Mouse (Mus musculus) limb, embryonic 15.5 days (tissue): ENCODE measurements around the gene Trappc4. TPM values are rescaled to one million over a fixed set of nuclear protein-coding genes. Genes with fewer than 3 reads are reported as not detected.
A peak's percentile ranks its signal among the peaks of the same experiment; 100 is the strongest.

Source experiments
- ATAC-seq: fragments of 200-750 bp; cut with Nextera tagmentation; 2 replicates; pipeline ENCODE4 v1.8.0; 2017; ENCODE audit warnings: low read depth, moderate TSS enrichment; ENCODE audit not compliant: insufficient number of reproducible peaks, low FRiP score, low TSS enrichment
- H3K27ac ChIP-seq: fragments of 300-500 bp; sonication (generic); 2 replicates; pipeline ENCODE4 v1.5.1; 2015; ENCODE audit warnings: moderate library complexity, mild to moderate bottlenecking, inconsistent platforms
- H3K27me3 ChIP-seq: fragments of 300-500 bp; sonication (generic); 2 replicates; pipeline ENCODE4 v1.6.1; 2015; ENCODE audit warnings: inconsistent platforms
- H3K36me3 ChIP-seq: fragments of 300-500 bp; sonication (generic); 2 replicates; pipeline ENCODE4 v1.6.1; 2015; ENCODE audit warnings: inconsistent platforms
- H3K4me1 ChIP-seq: fragments of 300-500 bp; sonication (generic); 2 replicates; pipeline ENCODE4 v1.6.1; 2015; ENCODE audit warnings: inconsistent platforms
- H3K4me2 ChIP-seq: fragments of 300-500 bp; sonication (generic); 2 replicates; pipeline ENCODE4 v1.6.1; 2015; ENCODE audit warnings: mild to moderate bottlenecking, inconsistent platforms
- H3K4me3 ChIP-seq: fragments of 300-500 bp; sonication (generic); 2 replicates; pipeline ENCODE4 v1.5.1; 2015; ENCODE audit warnings: mild to moderate bottlenecking, inconsistent platforms
- H3K9ac ChIP-seq: fragments of 300-500 bp; sonication (generic); 2 replicates; pipeline ENCODE4 v1.6.1; 2015; ENCODE audit warnings: inconsistent platforms
- H3K9me3 ChIP-seq: fragments of 300-500 bp; sonication (generic); 2 replicates; pipeline ENCODE4 v1.6.1; 2016; ENCODE audit warnings: inconsistent platforms
- WGBS: fragments of 180-500 bp; shearing (Covaris S2); methylation state at CpG from one replicate; pipeline ENCODE4 v1.1.7; 2015; 5-methylcytosine and 5-hydroxymethylcytosine counted together
- polyA plus RNA-seq: library from polyadenylated mRNA; unstranded; fragments of >200 nt; fragmentation: Nextera tagmentation; extraction: Ambion mirVana; gene quantifications from 2 replicates; pipeline ENCODE4 v1.2.1, GENCODE M21; 2015

The Trappc4 gene
- polyA plus RNA-seq, 1 experiment from 2014 or later = 140 TPM

- Histone ChIP-seq H3K27me3 (0 out of 2 replicates have a peak, but pooled peaks cover 3% of the 10 kb centered on the region), H3K9ac (no peak overlapping the region), H3K4me3 (no peak overlapping the region), H3K4me2 (no peak overlapping the region), H3K36me3 (peaks cover 56% of the 10 kb centered on the region), H3K4me1 (peaks cover 21% of the 10 kb centered on the region; the same call in 1 of the 2 replicates), H3K9me3 (no peaks in the 10 kb centered on the region), H3K27ac (no peak overlapping the region)
- ATAC-seq = no peak
- 89% methylated on average over 6 of the region's 6 CpGs for WGBS
Measured at GRCm38 (mm10) chr9:44399795-44400114, 7.6 kb downstream of the Trappc4 start.

DNA sequence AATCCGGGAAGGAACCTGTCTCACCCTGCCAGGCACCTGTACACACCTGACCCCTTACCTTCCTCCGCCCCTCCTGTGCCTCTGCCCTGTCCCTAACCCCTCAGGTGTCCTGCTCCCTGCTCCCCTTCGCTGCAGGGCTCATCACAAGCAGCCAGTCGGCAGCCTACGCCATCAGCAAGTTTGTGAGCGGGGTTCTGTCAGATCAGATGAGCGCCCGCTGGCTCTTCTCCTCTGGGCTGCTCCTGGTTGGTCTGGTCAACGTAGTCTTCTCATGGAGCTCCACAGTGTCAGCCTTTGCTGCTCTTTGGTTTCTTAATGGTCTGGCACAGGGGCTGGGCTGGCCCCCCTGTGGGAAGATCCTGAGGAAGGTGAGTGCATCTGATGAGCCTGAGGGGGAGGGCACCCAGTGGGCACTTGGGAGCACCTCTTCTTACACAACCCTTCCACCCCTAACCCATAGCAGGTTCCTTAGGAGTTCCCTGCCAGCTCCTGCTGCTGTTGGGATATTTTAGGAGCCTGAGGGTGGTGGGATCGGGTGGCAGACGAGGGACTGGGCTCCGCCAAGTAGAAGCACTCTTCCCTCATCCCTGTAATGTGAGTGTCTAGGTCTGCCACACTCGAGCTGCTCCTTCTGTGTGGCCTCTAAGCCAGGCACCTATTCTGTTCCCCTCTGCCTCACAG lies 8.1 kb downstream of the Trappc4 start:
- Histone ChIP-seq H3K4me3 (no peak overlapping the region), H3K36me3 (peaks cover 51% of the 10 kb centered on the region), H3K4me2 (no peak overlapping the region), H3K9ac (no peak overlapping the region), H3K27ac (no peak overlapping the region), H3K4me1 (peaks cover 21% of the 10 kb centered on the region; the same call in 1 of the 2 replicates), H3K27me3 (0 out of 2 replicates have a peak, but pooled peaks cover 3% of the 10 kb centered on the region), H3K9me3 (no peaks in the 10 kb centered on the region)
- 84% methylated on average over 13 of the region's 13 CpGs for WGBS
- no peak for ATAC-seq

GRCm38 (mm10) chr9:44398551-44398950 lies 8.8 kb downstream of the Trappc4 start:
- no peak for ATAC-seq
- Histone ChIP-seq H3K27ac (no peak overlapping the region), H3K4me1 (peaks cover 21% of the 10 kb centered on the region; the same call in 1 of the 2 replicates), H3K4me2 (no peak overlapping the region), H3K9me3 (no peaks in the 10 kb centered on the region), H3K36me3 (peaks cover 44% of the 10 kb centered on the region), H3K4me3 (no peak overlapping the region), H3K9ac (no peak overlapping the region), H3K27me3 (0 out of 2 replicates have a peak, but pooled peaks cover 3% of the 10 kb centered on the region)
- WGBS = 86% methylated on average over 9 of the region's 9 CpGs

DNA sequence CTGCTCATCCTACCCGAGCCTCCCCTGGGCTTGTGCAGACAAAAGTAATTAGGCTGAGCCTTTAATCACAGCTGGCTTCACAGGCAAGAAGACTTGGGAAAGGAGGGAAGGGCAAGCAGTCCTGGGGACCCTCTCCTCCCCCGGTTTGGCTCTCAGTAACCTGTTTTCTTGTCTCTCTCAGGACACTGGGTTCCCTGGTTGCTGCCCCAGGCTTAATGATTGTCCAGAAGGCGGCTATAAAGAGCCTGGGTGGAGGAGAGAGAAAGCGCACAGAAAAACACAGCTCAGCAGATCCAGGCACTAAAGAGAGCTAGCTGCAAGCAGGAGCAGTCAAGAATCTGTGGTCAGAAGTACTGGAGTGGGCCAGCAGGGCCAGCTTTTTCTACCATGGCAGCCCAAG lies 9.3 kb downstream of the Trappc4 start:
- no peak for ATAC-seq
- 15% methylated on average over 4 of the region's 4 CpGs for WGBS
- H3K4me1 ChIP-seq = peaks cover 21% of the 10 kb centered on the region; the same call in 1 of the 2 replicates
- H3K9ac ChIP-seq = no peak overlapping the region
- no peak overlapping the region for H3K4me3 ChIP-seq
- H3K36me3 ChIP-seq = peaks cover 40% of the 10 kb centered on the region
- H3K27me3 ChIP-seq = 0 out of 2 replicates have a peak, but pooled peaks cover 3% of the 10 kb centered on the region
- peak overlapping the region; percentile 94 for H3K4me2 ChIP-seq
- H3K9me3 ChIP-seq = no peaks in the 10 kb centered on the region
- H3K27ac ChIP-seq = no peak overlapping the region

GRCm38 (mm10) chr9:44396684-44397411 lies 10.6 kb downstream of the Trappc4 start, which contains the start of gene Slc37a4:
Slc37a4 (plus strand) TSS chr9:44396852.
- Histone ChIP-seq H3K9ac (peak within 1 kb of the TSS; percentile 75), H3K9me3 (no peaks in the 10 kb centered on the region), H3K4me2 (peak within 1 kb of the TSS; percentile 94), H3K4me3 (peak within 1 kb of the TSS; percentile 66), H3K27me3 (0 out of 2 replicates have a peak, but pooled peaks cover 3% of the 10 kb centered on the region), H3K36me3 (peaks cover 31% of the 10 kb centered on the region), H3K4me1 (peaks cover 21% of the 10 kb centered on the region; the same call in 1 of the 2 replicates), H3K27ac (peak within 1 kb of the TSS; percentile 81)
- ATAC-seq = peak; percentile 97
- WGBS = under 1% methylated on average over 43 of the region's 43 CpGs

DNA sequence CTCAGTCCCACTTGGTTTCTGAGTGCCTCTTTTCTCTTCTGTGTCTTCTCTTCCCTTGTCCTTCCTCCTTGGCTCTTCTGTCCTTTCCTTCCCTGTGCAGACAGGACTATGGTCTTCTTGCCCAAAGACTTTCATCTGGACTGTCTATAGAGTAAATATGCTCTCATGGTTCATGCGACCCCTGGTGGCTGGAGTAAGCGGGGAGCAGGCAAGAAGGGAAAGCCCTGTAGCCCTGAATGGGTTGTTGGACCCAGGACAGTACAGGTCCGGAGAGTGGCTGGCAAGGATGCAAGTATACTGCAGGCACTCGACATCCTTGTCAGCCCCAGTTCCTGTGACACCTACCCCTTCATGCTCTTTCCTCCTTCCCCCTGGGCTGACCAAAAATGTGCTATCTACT lies 15.9 kb downstream of the Trappc4 start:
- no peaks in the 10 kb centered on the region for H3K4me1 ChIP-seq
- no peak overlapping the region for H3K4me2 ChIP-seq
- H3K27ac ChIP-seq = no peak overlapping the region
- H3K4me3 ChIP-seq = no peak overlapping the region
- H3K9me3 ChIP-seq = no peaks in the 10 kb centered on the region
- H3K9ac ChIP-seq = no peak overlapping the region
- no peak for ATAC-seq
- WGBS = 44% methylated on average over 4 of the region's 4 CpGs
- no peaks in the 10 kb centered on the region for H3K27me3 ChIP-seq
- peaks cover 51% of the 10 kb centered on the region for H3K36me3 ChIP-seq

GRCm38 (mm10) chr9:44389273-44389672 lies 18.1 kb downstream of the Trappc4 start:
- Histone ChIP-seq H3K36me3 (peaks cover 73% of the 10 kb centered on the region), H3K4me2 (no peak overlapping the region), H3K4me1 (no peaks in the 10 kb centered on the region), H3K4me3 (no peak overlapping the region), H3K27me3 (no peaks in the 10 kb centered on the region), H3K27ac (no peak overlapping the region), H3K9ac (no peak overlapping the region), H3K9me3 (no peaks in the 10 kb centered on the region)
- no peak for ATAC-seq
- WGBS = 58% methylated on average over 8 of the region's 8 CpGs

DNA sequence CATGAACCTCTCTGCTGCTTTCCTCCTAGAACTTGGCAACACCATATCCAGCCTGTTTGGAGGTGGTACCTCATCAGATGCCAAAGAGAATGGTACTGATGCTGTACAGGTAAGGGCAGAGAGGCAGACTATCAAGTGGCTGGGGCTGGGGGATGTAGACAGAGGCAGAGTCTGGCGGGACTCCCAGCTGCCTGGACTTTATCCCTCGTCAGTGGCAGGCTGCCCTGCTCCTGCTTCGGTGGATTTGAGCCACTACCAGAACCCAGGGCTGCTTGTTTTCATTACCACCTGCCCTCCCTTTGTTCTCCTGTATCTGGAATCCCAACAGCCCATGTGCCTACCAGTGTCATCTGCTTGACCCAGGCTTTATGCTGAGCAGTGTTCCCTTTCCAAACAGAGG lies 20.2 kb downstream of the Trappc4 start:
- no peak overlapping the region for H3K9ac ChIP-seq
- peaks cover 90% of the 10 kb centered on the region for H3K36me3 ChIP-seq
- WGBS = 79% methylated on average over 3 of the region's 3 CpGs
- H3K27me3 ChIP-seq = no peaks in the 10 kb centered on the region
- H3K9me3 ChIP-seq = no peaks in the 10 kb centered on the region
- ATAC-seq = no peak
- H3K4me2 ChIP-seq = no peak overlapping the region
- H3K4me1 ChIP-seq = no peaks in the 10 kb centered on the region
- H3K4me3 ChIP-seq = no peak overlapping the region
- H3K27ac ChIP-seq = no peak overlapping the region

- H3K27ac ChIP-seq = no peak overlapping the region
- peaks cover 86% of the 10 kb centered on the region for H3K36me3 ChIP-seq
- no peak overlapping the region for H3K9ac ChIP-seq
- H3K27me3 ChIP-seq = no peaks in the 10 kb centered on the region
- H3K4me1 ChIP-seq = peaks cover 15% of the 10 kb centered on the region
- H3K4me2 ChIP-seq = no peak overlapping the region
- H3K4me3 ChIP-seq = no peak overlapping the region
- WGBS = 89% methylated on average over 13 of the region's 13 CpGs
- no peaks in the 10 kb centered on the region for H3K9me3 ChIP-seq
- no peak for ATAC-seq
Measured at GRCm38 (mm10) chr9:44384596-44384995, 22.8 kb downstream of the Trappc4 start.

DNA sequence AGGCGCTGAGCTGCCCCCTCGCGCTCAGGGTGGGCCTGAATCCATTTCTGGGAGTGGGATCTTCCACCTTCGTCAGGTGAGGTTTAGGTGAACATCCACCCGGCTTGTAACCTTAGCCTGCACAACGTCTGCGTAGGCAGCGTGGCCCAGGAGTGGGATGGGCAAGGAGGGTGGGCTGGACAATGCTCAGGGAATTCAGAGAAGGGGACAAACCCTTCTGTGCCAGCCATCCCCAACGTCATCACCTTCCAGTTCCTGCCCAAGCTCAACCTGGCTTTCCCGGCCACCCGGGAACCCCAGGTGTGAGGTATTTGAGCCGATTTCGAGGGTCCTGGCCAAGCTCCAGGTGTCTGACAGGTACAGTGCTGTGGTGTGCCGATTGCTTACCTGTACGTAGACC lies 27.5 kb downstream of the Trappc4 start:
- Histone ChIP-seq H3K27me3 (no peaks in the 10 kb centered on the region), H3K4me1 (peaks cover 15% of the 10 kb centered on the region), H3K27ac (peak overlapping the region; percentile 87), H3K4me2 (peak overlapping the region; percentile 89), H3K4me3 (peak overlapping the region; percentile 86), H3K36me3 (peaks cover 39% of the 10 kb centered on the region), H3K9ac (peak overlapping the region; percentile 83), H3K9me3 (no peaks in the 10 kb centered on the region)
- WGBS = 6% methylated on average over 15 of the region's 15 CpGs
- ATAC-seq = no peak

GRCm38 (mm10) chr9:44379054-44379834 lies 28.2 kb downstream of the Trappc4 start, which contains the start of gene Hyou1:
Hyou1 (plus strand) TSS chr9:44379490.
- ATAC-seq = peak; percentile 99
- Histone ChIP-seq H3K4me3 (peak within 1 kb of the TSS; percentile 86), H3K9ac (peak within 1 kb of the TSS; percentile 83), H3K36me3 (peaks cover 33% of the 10 kb centered on the region), H3K4me1 (peaks cover 15% of the 10 kb centered on the region), H3K9me3 (no peaks in the 10 kb centered on the region), H3K27me3 (no peaks in the 10 kb centered on the region), H3K4me2 (peak within 1 kb of the TSS; percentile 89), H3K27ac (peak within 1 kb of the TSS; percentile 87)
- WGBS = under 1% methylated on average over 83 of the region's 83 CpGs
